Mouse (Mus musculus): ENCODE data around the gene Tmtc3.

The Tmtc3 gene

GRCm38 (mm10) chr10:100487097-100487978 lies at the start of gene Tmtc3, which contains the start of gene Cep290:
Gene Tmtc3, minus strand, starts transcription at chr10:100487350.
Gene Cep290, plus strand, starts transcription at chr10:100487558.
- in situ Hi-C loops (cut with MboI; ENCODE audit: unreplicated experiment in 2 of 2) = loop anchor here in 1 of 2 experiments (25.0 kb wide), 2 partner anchors 850 to 1575 kb away; partner anchors contain the start of gene Atp2b1

- in situ Hi-C loops (cut with MboI; ENCODE audit: unreplicated experiment in 2 of 2) = no loop called here
Measured at GRCm38 (mm10) chr10:100524499-100525390, 37.6 kb upstream of the Tmtc3 start.

- in situ Hi-C loops (cut with MboI; ENCODE audit: unreplicated experiment in 2 of 2) = no loop called here
Measured at GRCm38 (mm10) chr10:100522330-100522729, 35.2 kb upstream of the Tmtc3 start.

GRCm38 (mm10) chr10:100521617-100522016 lies 34.5 kb upstream of the Tmtc3 start:
- in situ Hi-C loops (cut with MboI; ENCODE audit: unreplicated experiment in 2 of 2) = no loop called here

- in situ Hi-C loops (cut with MboI; ENCODE audit: unreplicated experiment in 2 of 2) = no loop called here
Measured at GRCm38 (mm10) chr10:100508170-100508569, 21.0 kb upstream of the Tmtc3 start.

DNA sequence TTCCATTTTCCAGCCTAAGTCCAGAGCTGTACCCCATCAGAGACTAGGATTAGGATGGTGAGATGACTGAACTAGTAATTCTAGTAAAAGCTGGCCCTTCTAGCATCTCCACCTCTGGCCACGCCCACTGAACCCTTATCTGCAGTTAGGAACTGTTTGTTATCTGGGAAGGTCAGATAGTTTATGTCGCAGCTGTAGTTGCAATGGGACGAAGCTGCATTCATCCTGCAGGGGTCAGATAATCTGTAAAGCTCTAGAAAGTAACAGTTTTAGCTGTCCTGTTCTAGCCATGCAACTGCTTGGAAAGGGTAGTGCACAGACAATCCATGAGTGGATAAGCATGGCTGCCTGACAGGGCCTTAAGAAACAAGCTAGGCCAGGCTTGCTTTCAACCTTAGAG lies 11.2 kb upstream of the Tmtc3 start:
- in situ Hi-C loops (cut with MboI; ENCODE audit: unreplicated experiment in 2 of 2) = loop anchor here in 1 of 2 experiments (25.0 kb wide), 2 partner anchors 861 to 1586 kb away; partner anchors contain the start of gene Atp2b1

DNA sequence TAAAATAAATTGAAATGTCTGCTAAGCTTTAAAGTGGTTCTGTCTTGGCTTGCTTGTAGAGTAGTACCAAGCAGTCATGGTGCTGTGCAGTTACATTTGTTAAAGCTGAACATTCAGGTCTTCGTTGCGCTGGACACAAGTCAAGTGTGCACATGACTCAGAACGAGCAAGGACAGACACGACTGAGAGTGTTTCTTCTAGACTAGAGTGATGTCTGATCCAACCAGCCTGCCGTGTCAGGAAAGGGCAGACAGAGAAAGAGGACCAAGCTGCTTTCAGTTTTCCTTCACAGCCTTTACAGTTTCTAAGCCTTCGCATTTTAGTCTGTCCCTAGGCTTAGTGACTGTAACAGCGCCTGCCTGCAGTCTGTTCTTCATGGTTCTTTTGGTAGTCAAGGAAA lies 4.8 kb upstream of the Tmtc3 start:
- in situ Hi-C loops (cut with MboI; ENCODE audit: unreplicated experiment in 2 of 2) = loop anchor here in 1 of 2 experiments (25.0 kb wide), 2 partner anchors 855 to 1580 kb away; partner anchors contain the start of gene Atp2b1

DNA sequence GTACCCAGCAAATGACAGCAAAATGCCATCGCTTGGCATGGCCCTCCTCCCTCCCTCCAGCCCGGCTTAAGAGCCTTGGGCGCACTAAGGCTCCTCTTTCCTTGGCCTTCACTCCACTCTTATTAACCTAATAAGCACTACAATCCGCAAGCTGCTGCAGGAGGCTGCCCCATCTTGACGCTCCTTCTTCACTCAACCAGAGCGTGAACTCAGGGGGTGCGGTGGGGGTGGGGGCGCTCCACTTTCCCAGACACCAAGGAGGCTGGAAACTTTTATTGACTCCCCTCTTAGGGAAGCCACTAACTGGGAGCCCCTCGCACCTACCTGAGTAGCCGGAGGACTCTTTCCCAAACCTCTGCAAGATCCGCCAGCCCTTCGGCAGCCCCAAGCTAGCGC lies 451 bp downstream of the Tmtc3 start:
- in situ Hi-C loops (cut with MboI; ENCODE audit: unreplicated experiment in 2 of 2) = loop anchor here in 1 of 2 experiments (25.0 kb wide), 2 partner anchors 849 to 1574 kb away; partner anchors contain the start of gene Atp2b1

DNA sequence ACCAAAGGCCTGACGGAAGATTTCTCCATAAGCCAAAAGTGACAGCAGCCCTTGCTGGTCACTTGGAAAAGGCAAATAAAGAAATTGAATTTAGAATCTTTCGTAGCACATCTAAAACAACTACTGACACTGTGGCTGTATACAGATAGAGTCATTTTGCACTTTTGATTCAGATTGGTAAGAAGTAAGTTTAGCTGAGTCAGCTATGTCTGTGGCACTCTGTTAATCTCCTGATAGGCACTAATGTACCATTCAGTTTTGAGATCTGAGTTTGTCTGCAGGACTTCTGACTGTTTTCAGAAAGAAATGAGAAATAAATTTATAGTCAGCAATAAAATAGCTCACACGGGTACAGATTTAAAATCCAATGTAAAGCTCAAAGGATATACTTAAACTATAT lies 7.6 kb downstream of the Tmtc3 start:
- in situ Hi-C loops (cut with MboI; ENCODE audit: unreplicated experiment in 2 of 2) = loop anchor here in 1 of 2 experiments (10.0 to 25.0 kb wide), 3 partner anchors 842 to 1567 kb away; partner anchors contain the start of gene Atp2b1

DNA sequence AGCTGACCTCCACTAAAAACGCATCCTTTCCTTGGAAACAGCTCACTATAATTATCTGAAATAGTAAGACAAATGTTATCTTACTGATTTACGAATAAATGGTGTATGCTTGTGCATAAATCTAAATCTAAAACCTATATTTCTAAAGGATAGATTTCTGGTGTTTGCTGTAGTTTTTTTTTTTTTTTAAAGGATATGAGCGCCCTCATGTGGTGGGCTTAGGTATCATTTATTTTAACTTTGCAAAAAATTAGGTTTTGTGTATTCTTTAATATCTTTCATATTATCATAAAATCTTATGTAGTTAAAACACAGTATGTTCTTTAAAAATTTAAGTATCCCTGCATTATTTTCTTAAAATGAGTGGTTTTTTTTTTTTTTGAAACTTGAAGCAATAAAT lies 12.1 kb downstream of the Tmtc3 start:
- in situ Hi-C loops (cut with MboI; ENCODE audit: unreplicated experiment in 2 of 2) = loop anchor here in 1 of 2 experiments (10.0 to 25.0 kb wide), 3 partner anchors 838 to 1563 kb away; partner anchors contain the start of gene Atp2b1

DNA sequence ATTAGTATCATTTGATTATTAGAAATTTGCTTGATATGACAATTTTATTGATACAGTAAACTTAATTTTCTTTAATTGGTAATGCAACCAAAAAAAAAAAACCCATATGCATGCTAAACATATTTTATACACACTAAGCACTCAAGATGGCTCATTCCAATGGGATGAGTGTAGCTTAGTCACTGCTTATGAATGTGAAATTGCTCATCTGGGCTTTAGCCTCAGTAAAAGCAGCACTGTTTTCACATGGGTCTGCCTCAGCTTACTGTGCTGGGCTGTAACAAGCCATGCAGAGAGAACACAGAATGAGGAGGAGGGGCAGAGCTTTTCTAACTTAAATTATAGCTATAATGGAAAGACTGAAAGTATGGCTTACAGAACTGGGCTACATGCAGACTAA lies 26.6 kb downstream of the Tmtc3 start:
- in situ Hi-C loops (cut with MboI; ENCODE audit: unreplicated experiment in 2 of 2) = loop anchor here in 1 of 2 experiments (25.0 kb wide), 1 partner anchor 823 kb away; no protein-coding TSS in a partner anchor

GRCm38 (mm10) chr10:100449394-100449793 lies 37.8 kb downstream of the Tmtc3 start:
- in situ Hi-C loops (cut with MboI; ENCODE audit: unreplicated experiment in 2 of 2) = no loop called here

GRCm38 (mm10) chr10:100427592-100427991 lies 59.6 kb downstream of the Tmtc3 start:
- in situ Hi-C loops (cut with MboI; ENCODE audit: unreplicated experiment in 2 of 2) = no loop called here

- in situ Hi-C loops (cut with MboI; ENCODE audit: unreplicated experiment in 2 of 2) = loop anchor here in 1 of 2 experiments (25.0 kb wide), 1 partner anchor 103 kb away; no protein-coding TSS in a partner anchor
Measured at GRCm38 (mm10) chr10:100415566-100415965, 71.6 kb downstream of the Tmtc3 start.

DNA sequence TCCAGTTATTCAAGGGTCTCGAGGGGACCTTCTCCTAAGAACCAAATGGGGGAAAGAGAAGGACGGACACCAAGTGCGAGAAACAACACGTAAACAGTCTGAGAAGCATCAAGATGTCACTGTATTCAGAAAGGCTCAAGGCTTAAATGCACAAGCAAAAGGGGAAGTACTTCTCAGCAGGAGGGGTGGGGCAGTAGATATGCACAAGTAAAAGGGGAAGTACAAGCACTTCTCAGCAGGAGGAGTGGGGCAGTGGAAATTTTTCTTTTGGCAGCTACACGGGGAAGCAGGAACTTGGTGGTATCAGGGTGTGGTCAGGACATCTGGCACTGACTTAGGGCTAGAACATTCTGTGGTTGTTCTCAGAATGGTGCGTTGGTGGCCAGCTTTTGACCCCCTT lies 84.8 kb downstream of the Tmtc3 start:
- in situ Hi-C loops (cut with MboI; ENCODE audit: unreplicated experiment in 2 of 2) = loop anchor here in 1 of 2 experiments (25.0 kb wide), 1 partner anchor 90 kb away; no protein-coding TSS in a partner anchor
